Mouse (Mus musculus) hematopoietic stem cell, adult 5-6 weeks (primary cell): ENCODE data around the gene Cldn3. TPM values are rescaled to one million over a fixed set of nuclear protein-coding genes. Genes with fewer than 3 reads are reported as not detected.
"Not testable (repeated sequence)": the region's sequence is repeated elsewhere in the genome, so short reads cannot be mapped to it uniquely, and the experiment has no call there.

ENCODE experiments used
- ATAC-seq, 2 experiments: fragments of 125-278 bp in 1 of 2; replicated peaks in 1 of 2; 2 replicates each; pipeline ENCODE4 v1.8.0; 2016 to 2017; ENCODE audit warnings: inconsistent platforms in 2 of 2, mild to moderate bottlenecking in 2 of 2, moderate number of reproducible peaks in 2 of 2, low read depth in 1 of 2, moderate TSS enrichment in 1 of 2; ENCODE audit not compliant: low FRiP score in 2 of 2, poor library complexity in 2 of 2, severe bottlenecking in 2 of 2, insufficient read depth in 1 of 2, low TSS enrichment in 1 of 2
- total RNA-seq: library from RNA; stranded (forward); fragments of 172-1452, 232-1000 nt; gene quantifications from 2 replicates; pipeline ENCODE4 v1.2.3, GENCODE M21; 2017

The Cldn3 gene
- total RNA-seq, 1 experiment from 2014 or later: not detected

- ATAC-seq: no peak
These were observed 24.5 kb upstream of the Cldn3 start for GRCm38 (mm10) chr5:134961519-134961918.

GRCm38 (mm10) chr5:134963546-134963945 lies 22.5 kb upstream of the Cldn3 start:
- ATAC-seq: no peak

- ATAC-seq: not testable (repeated sequence)
These were observed 21.4 kb upstream of the Cldn3 start for GRCm38 (mm10) chr5:134964655-134965054.

- peak; percentile 58 to 62 for ATAC-seq
These were observed 20.6 kb upstream of the Cldn3 start for GRCm38 (mm10) chr5:134965473-134965851.

- peak; percentile 82 to 89 for ATAC-seq
These were observed 19.9 kb upstream of the Cldn3 start for GRCm38 (mm10) chr5:134965852-134966821.

GRCm38 (mm10) chr5:134967164-134967944 lies 18.7 kb upstream of the Cldn3 start:
- no peak for ATAC-seq

- no peak for ATAC-seq
These were observed 15.3 kb upstream of the Cldn3 start for GRCm38 (mm10) chr5:134970671-134971070.

GRCm38 (mm10) chr5:134973081-134973480 lies 12.9 kb upstream of the Cldn3 start:
- no peak for ATAC-seq

GRCm38 (mm10) chr5:134973526-134973925 lies 12.5 kb upstream of the Cldn3 start:
- ATAC-seq: no peak

GRCm38 (mm10) chr5:134974294-134974693 lies 11.7 kb upstream of the Cldn3 start:
- ATAC-seq: peak; percentile 38 to 65; a peak in 3 of 4 replicates

GRCm38 (mm10) chr5:134974921-134975320 lies 11.1 kb upstream of the Cldn3 start:
- no peak for ATAC-seq

GRCm38 (mm10) chr5:134976164-134976563 lies 9.8 kb upstream of the Cldn3 start:
- peak; percentile 77 to 87 for ATAC-seq

- no peak for ATAC-seq
These were observed 9.3 kb upstream of the Cldn3 start for GRCm38 (mm10) chr5:134976577-134977250.

- ATAC-seq: no peak
These were observed 8.2 kb upstream of the Cldn3 start for GRCm38 (mm10) chr5:134977837-134978236.

- ATAC-seq: no peak
These were observed 4.9 kb upstream of the Cldn3 start for GRCm38 (mm10) chr5:134981149-134981548.

GRCm38 (mm10) chr5:134983111-134983510 lies 2.9 kb upstream of the Cldn3 start:
- ATAC-seq: no peak

GRCm38 (mm10) chr5:134983771-134984170 lies 2.2 kb upstream of the Cldn3 start:
- ATAC-seq: no peak
